9 mouse cellular contexts compared by ENCODE assay signal in the genomic region with DNA sequence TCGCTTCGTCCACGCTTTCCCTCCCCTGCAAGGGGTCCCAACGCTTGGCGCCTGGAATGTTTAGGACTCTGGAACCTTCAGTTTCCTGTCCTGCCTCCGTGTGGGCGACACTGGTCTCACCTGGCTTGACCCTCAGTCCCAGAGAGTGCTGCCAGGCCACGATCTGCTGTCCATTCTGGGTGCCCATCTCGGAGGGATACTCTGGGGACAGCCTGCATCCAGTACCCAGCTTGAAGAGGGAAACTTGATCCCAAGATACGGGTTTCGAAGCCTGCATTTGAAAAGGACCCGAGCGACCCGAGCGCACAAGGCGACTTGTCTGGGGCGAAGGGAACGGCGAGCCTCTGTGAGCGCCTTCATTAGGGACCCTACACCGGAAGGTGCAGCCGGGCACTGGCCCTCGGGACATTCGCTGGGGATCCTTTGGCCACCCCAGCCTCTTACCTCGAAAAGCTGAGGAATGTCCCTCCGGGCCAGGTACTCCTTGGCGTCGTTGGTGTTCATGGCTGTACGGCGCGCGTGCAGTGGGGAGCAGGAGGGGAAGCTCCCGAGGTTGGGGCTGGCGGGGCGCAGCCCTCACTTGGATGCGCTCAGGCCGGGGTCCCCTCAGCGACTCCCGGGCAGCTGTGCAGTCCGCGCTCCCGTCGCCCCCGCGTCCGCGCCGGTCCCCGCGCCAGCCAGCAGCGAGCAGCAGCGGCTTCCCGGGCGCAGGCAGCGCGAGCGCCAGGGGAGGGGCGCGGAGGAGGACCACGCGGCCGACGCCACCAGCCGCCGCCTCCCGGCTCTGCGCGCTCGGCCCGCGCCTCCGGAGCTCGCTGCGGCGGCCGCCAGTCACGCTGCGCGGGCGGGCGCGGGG. TPM values are rescaled to one million over a fixed set of nuclear protein-coding genes. Genes with fewer than 3 reads are reported as not detected.
DNase-seq lines count a peak whose midpoint lies in the region; ATAC-seq and TF ChIP-seq lines count a peak whose summit lies in the region.
"Had no signal": no experiment of that assay in that cellular context is flagged by ENCODE, and none has a peak within 500 bp of the region (broad histone marks: within the 10 kb centered on the region; RNA-seq: fewer than 3 reads in every experiment).

No protein-coding gene starts in this region.

- peak overlapping the region; percentile 84 for H3K4me3 ChIP-seq in megakaryocyte, embryonic 14.5 days (replicated peaks)
- H3K4me3 ChIP-seq in lung, postnatal 0 days (ENCODE audit: low read depth, low read length), result peak overlapping the region; percentile 37

- peak overlapping the region; percentile 75 for H3K4me2 ChIP-seq in lung, postnatal 0 days (replicated peaks; ENCODE audit: low read depth, low read length)

- DNase-seq in layer of hippocampus, adult 9-11 months, result peak; percentile 59
- peak; percentile 20 for DNase-seq in lung, postnatal 0 days (ENCODE audit: low spot score)
- DNase-seq in right cerebral cortex, postnatal 14 days, result peak; percentile 59
- no peak for DNase-seq in adipocyte (ENCODE audit: low spot score)

- peaks cover 59% of the 10 kb centered on the region for H3K27me3 ChIP-seq in megakaryocyte, embryonic 14.5 days (replicated peaks)
- peaks cover 13% of the 10 kb centered on the region for H3K27me3 ChIP-seq in lung, postnatal 0 days (replicated peaks; ENCODE audit: insufficient read depth, low read length)

- no peak overlapping the region for H3K9ac ChIP-seq in lung, postnatal 0 days (replicated peaks; ENCODE audit: low read depth)

- WGBS in lung, postnatal 0 days, result under 1% methylated on average over 59 of the region's 82 CpGs

- H3K36me3 ChIP-seq in megakaryocyte, embryonic 14.5 days (replicated peaks; ENCODE audit: low read length), result no peaks in the 10 kb centered on the region
- H3K36me3 ChIP-seq in lung, postnatal 0 days (ENCODE audit: insufficient read depth, low read length), result no peaks in the 10 kb centered on the region

- no peak for TF ChIP-seq CTCF in lung, postnatal 0 days (IDR thresholded peaks at IDR 0.05)

- H3K27ac ChIP-seq in lung, postnatal 0 days (ENCODE audit: low read length), result no peak overlapping the region

- no peak for TF ChIP-seq EP300 in lung, postnatal 0 days (IDR thresholded peaks at IDR 0.05)

- peaks cover 12% of the 10 kb centered on the region for H3K4me1 ChIP-seq in megakaryocyte, embryonic 14.5 days
- H3K4me1 ChIP-seq in lung, postnatal 0 days (ENCODE audit: insufficient read depth, low read depth, low read length), result no peaks in the 10 kb centered on the region

- no peak for ATAC-seq in megakaryocyte, adult 5-6 weeks (ENCODE audit: poor library complexity, severe bottlenecking)
- ATAC-seq in common myeloid progenitor, adult 5-6 weeks (replicated peaks; ENCODE audit: low read depth, poor library complexity, severe bottlenecking), result 0 out of 2 replicates have a peak, but pooled peaks have one; percentile 22
- peak; percentile 50 for ATAC-seq in granulocyte monocyte progenitor cell, adult 5-6 weeks (replicated peaks; ENCODE audit: poor library complexity, severe bottlenecking)
- ATAC-seq in lung, postnatal 0 days, result peak; percentile 67

- H3K9me3 ChIP-seq in megakaryocyte, embryonic 14.5 days, result no peaks in the 10 kb centered on the region
- H3K9me3 ChIP-seq in lung, postnatal 0 days (ENCODE audit: low read length), result no peaks in the 10 kb centered on the region

RNA-seq across cellular contexts. Expression of a gene that starts 0.6 kb away (rescaled TPM):
- polyA plus RNA-seq in megakaryocyte, embryonic 14.5 days (2012; ENCODE audit: insufficient read depth, low replicate concordance), result 0.31 TPM in 1 of 2 replicates, not detected in the other
- not detected in 2 replicates for total RNA-seq in megakaryocyte, adult 5-6 weeks (2015)
- not detected in 2 replicates for total RNA-seq in megakaryocyte, adult 5-6 weeks (2017)
- total RNA-seq in common myeloid progenitor, adult 5-6 weeks (2017), result not detected in 2 replicates
- not detected in 2 replicates for total RNA-seq in granulocyte monocyte progenitor cell, adult 5-6 weeks (2014; fragmentation: Nextera tagmentation)
- total RNA-seq in granulocyte monocyte progenitor cell, adult 5-6 weeks (2017), result not detected in 2 replicates
- 0.47 and 0.49 TPM in 2 replicates for polyA plus RNA-seq in lung, postnatal 0 days (2015; fragmentation: Nextera tagmentation; extraction: Ambion mirVana)
- polyA plus RNA-seq: small intestine, adult 2 months had no signal

RNA-seq across cellular contexts. Expression of a gene that starts 46.3 kb away (rescaled TPM):
- 5.0 and 8.5 TPM in 2 replicates for polyA plus RNA-seq in megakaryocyte, embryonic 14.5 days (2012; ENCODE audit: insufficient read depth, low replicate concordance)
- total RNA-seq in megakaryocyte, adult 5-6 weeks (2015), result 41.4 and 56.0 TPM in 2 replicates
- total RNA-seq in megakaryocyte, adult 5-6 weeks (2017), result 37.8 and 49.9 TPM in 2 replicates
- total RNA-seq in common myeloid progenitor, adult 5-6 weeks (2017), result 46.2 and 87.7 TPM in 2 replicates
- total RNA-seq in granulocyte monocyte progenitor cell, adult 5-6 weeks (2014; fragmentation: Nextera tagmentation), result 22.2 and 36.8 TPM in 2 replicates
- total RNA-seq in granulocyte monocyte progenitor cell, adult 5-6 weeks (2017), result 56.7 and 67.0 TPM in 2 replicates
- 41.5 and 44.6 TPM in 2 replicates for polyA plus RNA-seq in lung, postnatal 0 days (2015; fragmentation: Nextera tagmentation; extraction: Ambion mirVana)
